Mouse (Mus musculus) mouse trophoblast stem cell (cell line): Measurements from ENCODE around the gene Itgb5.

ENCODE experiments used
- in situ Hi-C, 2 experiments: fragments of 300-500 bp; cut with MseI, MboI; formaldehyde crosslinking; loops; 2 replicates in 1 of 2; 3 replicates in 1 of 2; pipeline ENCODE4 v1.15.1; 2025

Itgb5 gene

DNA sequence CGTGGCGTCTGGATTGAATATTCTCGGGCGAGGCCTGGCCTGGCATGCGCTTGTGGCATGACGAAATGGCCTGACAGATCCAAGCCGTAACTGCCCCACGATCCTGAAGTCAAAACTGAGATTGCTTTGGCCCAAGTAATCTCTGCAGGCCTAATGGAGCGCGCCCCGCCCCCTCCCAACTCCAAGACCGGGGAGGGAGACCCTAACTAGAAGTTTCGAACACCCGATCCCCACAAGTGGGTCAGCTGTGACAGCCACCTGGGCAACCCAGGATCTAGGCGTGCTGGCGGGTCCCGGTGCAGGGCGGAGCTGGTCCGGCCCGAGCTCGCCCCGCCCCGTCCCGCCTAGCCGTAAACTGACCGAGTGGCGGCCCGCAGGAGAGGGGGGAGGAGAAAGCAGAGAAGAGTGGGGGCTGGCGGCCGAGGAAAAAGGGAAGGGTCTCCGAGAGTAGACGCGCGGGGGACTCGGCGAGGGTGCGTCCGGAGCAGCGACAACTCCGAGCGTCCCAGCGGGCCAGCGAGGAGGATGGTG, at the start of gene Itgb5:
TSS of gene Itgb5 (plus strand) at position 365 of the 531 bp plus-strand sequence.
- in situ Hi-C loops = loop anchor here in 1 of 2 experiments (10.0 kb wide), 2 partner anchors 125 to 265 kb away; no protein-coding TSS in a partner anchor

DNA sequence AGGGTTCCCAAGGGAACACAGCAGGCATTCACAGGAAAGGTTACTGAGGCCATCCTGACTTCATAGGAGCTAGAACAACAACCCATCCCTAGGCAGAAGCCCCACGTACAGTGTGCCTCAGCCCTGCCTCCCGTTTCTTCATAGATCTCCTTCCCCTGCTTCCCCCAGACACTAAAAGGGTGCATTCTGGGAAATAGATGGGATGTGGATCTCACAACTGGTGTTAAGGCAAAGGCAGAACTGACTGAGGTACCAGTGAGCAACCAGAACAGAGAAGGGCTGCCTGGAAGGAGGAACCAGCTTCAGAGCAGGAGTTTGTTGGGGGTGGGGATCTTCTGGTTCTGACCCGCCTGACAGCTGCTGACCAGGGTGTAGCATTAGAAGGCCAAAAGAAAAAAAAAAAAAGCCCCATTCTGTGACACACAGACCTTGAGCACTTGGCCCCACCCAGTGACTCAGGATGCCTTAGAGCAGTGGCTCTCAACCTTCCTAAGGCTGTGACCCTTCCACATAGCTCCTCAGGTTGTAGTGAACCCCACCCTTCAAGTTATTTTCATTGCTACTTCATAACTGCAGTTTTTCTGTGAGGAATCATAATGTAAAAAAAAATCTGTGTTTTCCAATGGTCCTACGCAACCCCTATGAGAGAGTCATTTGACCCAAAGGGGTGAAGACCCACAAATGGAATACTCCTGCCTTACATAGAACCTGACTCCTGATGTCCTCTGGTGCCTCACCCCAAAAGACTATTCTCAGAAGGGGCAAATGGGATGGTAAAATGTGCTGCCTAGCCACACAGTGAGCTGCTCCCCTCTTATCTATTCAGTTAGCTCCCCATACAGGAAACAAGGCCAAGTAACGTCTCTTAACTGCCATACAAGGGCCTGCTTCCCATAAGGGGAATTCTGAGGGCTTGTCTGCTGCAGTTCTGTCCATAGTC, 47.4 kb upstream of the Itgb5 start:
- in situ Hi-C loops = no loop called here

DNA sequence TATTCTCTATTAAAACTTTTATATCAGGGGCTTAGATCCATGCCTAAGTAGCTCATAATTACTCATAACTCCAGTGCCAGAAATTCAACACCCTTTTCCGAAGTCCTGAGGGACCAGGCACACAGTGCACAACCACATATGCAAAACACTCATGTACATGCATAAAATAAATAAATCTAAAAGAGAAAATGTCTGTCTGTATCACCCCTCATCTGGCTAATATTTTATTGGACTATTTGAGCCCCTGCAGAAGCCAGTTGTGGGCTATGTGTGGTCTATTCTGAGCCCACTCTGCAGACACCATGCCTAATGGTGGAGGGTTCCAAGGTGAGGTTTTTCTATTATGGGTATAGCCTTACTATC, 46.8 kb upstream of the Itgb5 start:
- in situ Hi-C loops = no loop called here

DNA sequence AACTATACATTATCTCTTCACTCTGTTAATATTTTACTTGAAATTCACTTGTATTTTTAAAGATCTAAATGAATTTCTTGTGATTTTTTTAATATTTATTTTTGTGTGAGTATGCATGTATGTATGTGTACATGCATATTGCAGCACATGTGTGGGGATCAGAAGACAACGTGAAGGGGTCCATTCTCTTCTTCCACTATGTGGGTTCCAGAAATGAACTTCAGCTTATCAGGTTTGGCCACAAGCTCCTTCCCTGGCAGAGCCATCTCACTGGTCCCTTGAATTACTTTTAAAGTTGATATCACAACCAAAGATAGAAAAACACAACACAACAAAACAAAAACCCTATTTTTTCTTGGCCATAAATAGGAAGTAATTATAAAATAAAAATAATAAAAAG, 44.9 kb upstream of the Itgb5 start:
- in situ Hi-C loops = no loop called here

DNA sequence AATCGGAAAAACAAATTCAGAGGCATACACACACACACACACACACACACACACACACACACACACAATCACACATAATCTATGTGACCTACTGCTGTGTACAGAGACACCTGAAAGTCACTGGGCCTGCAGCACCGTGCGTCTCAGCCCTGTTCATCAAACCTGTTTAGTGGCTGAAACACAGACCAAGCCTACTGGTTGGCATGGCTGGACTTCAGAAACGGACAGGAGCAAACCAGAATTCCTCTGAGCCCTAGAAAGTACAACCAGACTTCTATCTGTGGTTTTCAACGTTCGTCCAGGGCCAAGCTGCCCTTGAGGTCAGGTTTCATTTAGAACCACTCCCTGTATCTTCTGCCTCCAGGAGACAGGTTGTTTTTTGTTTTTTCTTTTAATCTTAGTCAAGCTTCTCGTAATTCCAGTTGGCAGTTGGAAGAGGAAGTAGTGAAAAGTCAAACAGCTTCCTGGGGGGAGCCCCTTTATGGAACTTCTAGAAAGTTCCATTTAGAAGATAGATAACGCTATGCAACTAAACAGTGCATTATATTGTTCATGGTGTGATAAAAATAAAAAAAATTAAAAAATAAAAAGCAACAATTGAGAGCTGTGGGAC, 44.3 kb upstream of the Itgb5 start:
- in situ Hi-C loops = no loop called here

DNA sequence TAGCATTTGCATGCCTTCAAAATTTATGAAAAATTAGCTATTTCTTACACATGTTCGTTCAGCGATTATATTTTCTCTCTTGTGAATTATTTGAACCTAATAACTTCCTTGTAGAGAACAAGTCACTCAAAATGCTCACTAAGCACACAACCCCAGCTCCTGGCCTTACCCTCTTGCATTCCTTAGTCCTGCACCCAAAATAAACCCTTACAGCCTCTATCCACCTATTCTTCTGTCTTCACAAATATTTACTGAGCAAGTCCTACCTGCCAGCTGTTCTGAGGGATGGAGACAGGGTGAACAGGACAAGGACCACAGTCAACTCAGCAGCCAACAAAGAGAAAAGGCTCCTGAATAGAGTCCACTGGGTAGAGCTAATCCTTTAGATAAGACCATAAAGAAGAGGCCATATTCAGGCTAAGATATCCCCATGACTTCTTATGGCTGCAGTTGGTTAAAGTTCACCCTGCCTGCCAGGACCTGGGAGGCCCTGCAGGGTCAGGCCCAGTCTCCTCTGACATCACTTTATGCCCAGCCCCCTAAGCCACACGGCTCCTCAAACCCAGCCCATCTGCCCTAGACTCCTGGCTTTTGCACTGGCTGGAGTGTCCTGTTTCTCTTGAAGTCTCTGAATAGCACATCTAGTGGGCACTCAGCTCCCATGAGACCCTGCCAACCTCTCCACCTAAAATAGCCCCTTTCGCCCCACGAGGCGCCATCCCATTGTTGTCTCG, 42.6 kb upstream of the Itgb5 start:
- in situ Hi-C loops = no loop called here

DNA sequence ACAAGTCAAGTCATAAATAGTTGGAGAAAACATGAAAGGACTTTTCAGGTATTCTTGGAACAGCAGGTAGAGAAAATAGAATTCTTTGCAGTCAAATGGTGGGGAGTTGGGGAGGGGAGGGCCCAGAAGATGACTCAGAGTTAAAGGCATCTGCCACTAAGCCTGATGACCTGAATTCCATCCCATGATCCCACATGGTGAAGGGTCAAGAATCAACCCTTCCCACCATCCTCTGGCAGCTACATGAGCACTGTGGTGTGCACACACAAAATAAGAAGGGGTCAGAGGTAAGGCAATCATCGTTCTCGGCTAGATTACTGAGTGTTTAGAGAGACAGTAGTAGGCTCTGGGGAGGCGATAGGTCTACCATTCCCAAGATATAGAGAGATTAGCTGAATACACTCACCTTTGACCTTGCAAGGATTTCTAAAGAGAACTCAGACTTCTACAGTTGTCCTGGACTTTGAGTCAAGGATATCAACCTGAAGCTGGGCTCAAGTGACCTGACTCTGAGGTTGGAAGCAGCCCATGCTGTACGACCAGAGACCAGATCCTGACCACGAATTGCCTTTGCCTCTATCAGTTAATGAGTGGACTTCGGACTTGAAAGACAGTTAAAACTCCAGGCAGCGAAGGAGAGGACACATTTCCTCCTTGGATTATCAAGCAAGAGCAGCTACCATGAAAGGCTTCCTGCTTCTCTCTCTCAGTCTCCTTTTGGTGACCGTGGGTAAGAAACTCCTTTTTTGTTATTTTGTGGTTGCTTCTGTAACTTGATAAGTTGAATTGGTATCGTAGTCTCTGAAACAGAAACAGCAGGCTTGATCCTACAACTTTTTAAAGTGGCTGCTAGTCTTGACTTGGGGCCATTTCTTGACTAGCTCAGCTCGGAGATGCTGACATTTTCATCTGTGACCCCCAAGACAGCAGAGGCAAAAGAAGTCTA, 35.3 kb upstream of the Itgb5 start, which contains the start of gene Muc13:
TSS of gene Muc13 (plus strand) at position 192 of the 946 bp plus-strand sequence.
- in situ Hi-C loops = no loop called here

DNA sequence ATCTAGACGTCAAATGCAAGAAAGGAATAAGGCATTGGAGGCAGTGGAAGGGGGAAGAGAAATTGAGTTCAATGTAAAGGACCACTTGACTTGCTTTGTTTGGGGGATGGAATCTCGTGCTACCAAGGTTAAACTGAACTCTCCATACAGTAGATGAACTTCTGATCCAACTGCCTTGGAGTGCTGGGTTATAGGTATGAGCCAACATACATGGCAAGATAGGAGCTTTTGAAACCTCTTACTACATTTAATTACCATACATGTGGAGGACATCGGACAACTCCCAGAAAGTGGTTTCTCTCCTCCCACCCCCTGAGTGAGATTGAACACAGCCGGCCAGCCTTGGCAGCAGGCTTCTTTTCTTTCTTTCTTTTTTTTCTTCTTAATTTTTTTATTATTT, 34.4 kb upstream of the Itgb5 start:
- in situ Hi-C loops = no loop called here

DNA sequence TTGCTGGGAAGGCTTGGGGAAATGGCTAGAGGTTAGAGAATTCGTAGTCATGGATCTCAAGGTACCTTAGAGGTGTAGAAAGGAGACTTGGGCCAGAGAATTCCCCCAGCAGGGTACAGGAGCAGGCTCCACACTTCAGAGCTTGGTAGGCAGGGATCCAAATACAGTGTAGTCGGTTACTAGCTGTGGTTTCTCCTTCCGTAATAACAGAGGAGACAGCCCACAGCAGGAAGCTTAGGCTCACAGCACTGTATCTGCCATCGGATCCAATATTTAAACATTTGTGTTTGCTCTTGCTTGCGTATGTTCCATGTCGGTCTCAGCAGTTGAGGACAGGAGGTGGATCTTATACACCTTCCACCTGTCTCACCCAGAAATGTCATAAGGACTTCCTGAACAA, 33.6 kb upstream of the Itgb5 start:
- in situ Hi-C loops = no loop called here

DNA sequence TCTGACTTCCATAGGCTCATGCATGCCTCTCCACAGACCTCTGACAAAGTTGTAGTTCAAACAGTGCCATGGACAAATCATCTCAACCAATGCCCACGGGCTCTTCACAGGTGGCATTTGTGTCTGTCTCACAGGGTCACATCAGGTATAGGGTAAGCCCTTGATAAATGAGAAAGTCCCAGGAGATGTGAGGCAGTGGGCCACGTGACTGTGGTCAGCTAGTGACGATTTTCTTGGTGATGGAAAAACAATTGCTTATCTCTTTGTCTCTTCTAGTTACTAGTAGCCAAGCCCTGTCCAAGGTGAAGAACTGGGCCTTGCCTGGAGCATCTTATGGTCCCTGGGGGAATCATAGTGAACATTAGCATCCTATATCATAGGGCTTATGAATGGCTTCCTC, 32.7 kb upstream of the Itgb5 start:
- in situ Hi-C loops = no loop called here

DNA sequence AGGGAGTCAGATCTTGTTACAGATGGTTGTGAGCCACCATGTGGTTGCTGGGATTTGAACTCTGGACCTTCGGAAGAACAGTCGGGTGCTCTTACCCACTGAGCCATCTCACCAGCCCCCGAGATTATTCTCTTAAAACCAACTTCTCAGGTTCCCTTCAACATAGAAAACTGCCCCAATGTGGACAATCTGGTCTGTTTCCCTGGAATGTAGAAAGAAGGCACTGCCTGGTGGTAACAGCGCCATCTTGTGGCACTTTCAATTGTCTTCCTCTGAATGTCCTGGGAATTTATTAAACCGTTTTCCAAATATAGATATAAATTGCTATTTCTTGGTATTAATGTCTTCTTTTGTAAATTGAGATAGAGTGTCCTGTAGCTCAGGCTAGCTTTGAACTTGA, 31.6 kb upstream of the Itgb5 start:
- in situ Hi-C loops = no loop called here

DNA sequence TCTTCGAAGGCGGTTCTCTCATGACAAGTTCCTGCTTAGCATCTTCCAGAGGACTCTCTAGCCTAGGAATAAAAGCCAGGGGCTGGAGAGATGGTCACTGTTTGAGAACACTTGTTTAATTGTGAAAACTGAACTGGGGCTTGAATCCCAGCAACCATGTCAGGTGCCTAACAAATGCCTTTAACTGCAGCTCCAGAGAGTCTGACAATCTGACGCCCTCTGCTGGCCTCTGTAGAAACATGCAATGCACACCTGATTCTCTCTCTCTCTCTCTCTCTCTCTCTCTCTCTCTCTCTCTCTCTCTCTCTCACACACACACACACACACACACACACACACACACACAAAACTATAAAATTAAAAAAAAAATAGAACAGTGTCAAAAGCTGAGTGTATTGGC, 19.5 kb upstream of the Itgb5 start:
- in situ Hi-C loops = loop anchor here in 1 of 2 experiments (25.0 kb wide), 1 partner anchor 302 kb away; no protein-coding TSS in a partner anchor

DNA sequence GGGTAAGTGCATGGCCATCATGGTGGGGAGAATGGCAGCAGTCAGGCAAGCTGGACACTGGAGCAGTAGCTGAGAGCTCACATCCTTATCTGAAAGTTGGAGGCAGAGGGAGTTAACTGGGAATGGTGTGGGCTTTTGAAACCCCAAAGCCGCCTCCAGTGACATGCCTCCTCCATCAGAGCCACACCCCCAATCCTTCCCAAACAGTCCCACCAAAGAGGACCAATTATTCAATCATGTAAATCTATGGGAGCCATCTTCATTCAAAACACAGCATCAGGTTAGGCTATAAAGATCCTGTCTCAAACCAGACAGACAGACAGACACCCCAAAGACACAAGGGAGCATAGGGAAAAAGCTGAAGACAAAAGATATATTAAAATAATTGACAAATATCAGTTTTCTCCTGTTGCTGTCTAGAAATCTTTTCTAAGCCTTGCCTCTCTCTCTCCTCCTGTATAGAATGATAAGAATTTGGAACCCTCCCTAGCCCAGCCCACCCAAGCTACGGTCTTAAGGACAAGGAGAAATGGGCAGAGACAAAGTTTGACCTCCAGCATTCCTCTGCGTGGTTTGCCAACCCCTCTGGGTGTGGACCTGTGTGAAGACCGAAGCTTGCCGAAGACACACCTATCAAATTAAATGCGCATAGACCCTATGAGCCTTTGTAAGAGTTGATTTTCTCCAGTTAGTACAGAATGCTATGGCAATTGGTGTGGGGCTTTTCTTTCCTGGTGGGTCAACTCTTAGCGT, 10.9 kb upstream of the Itgb5 start:
- in situ Hi-C loops = loop anchor here in 1 of 2 experiments (25.0 kb wide), 1 partner anchor 294 kb away; no protein-coding TSS in a partner anchor

DNA sequence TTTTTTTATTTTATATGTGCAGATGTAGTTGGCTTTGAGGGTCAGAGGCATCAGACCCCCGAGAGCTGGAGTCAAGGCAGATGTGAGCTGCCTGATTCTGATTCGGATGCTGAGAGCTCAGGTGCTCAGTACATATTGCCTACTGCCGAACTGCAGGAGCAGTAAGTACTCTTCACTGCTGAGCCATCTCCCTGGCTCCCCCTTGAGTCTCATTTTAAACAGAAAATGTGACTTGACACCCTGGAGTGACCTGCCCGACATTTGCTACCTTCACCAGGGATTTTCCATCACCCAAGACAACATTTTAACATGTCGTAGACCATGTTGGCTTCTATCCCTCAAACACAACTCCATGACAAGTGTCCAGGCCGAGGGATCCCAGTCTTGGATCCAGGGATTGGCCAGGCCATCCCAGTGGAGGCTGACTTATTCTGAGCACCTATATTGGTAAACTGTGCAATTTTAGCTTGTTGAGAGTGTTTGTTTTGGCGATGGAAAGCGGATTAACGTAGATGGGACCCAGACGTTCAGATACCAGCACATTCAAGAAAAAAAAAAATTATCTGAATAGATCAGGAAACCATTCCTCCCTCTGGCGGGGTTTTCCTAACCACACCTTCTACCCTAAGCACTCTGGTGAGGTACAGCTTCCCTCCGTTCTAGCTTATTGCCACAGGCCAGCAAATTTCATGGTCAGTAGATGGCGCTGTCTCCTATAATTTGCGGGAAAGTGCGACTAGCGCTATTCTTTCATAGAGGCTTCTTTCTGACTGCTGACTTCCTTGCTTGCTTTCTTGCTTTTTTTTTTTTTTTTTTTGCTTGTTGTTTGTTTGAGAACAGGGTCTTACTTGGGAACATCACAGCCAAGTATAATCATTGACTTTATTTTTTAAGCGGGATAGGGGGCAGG, 8.9 kb upstream of the Itgb5 start:
- in situ Hi-C loops = loop anchor here (5.0 to 25.0 kb wide), 4 partner anchors 132 to 292 kb away; no protein-coding TSS in a partner anchor

DNA sequence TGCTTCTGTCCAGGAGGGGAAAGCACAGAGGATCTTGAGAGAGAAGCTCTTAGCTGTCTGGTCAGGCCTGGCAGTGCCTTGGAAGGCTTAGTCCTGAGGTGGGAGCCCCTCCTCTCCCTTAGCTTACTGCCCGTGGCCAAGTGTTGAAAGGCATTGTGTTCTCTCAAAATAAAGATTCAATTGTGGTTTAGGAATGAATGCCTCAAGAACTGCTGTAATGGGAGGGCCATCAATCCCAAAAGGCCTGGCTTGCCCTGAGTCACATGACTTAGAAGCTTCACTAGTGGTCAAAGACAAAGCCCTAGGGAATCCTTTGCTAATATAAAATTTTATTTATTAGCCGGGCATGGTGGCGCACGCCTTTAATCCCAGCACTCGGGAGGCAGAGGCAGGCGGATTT, 4.9 kb upstream of the Itgb5 start:
- in situ Hi-C loops = loop anchor here (5.0 to 25.0 kb wide), 4 partner anchors 128 to 288 kb away; no protein-coding TSS in a partner anchor

DNA sequence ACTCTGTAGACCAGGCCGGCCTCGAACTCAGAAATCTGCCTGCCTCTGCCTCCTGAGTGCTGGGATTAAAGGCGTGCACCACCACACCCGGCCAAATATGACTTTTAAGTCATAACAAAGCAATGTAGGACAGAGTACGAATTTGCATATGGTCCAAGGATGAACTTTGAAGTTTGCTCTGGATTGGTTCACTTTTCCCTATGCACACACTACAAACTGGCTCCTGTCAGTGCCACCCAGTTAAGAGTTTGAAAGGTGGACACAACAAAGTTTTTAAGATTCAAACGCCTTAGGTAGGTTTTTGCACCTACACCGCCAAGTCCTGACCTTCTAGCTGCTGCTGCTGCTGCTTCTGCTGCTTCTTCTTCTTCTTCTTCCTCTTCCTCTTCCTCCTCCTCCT, 969 bp upstream of the Itgb5 start:
- in situ Hi-C loops = loop anchor here in 1 of 2 experiments (10.0 kb wide), 2 partner anchors 126 to 266 kb away; no protein-coding TSS in a partner anchor

DNA sequence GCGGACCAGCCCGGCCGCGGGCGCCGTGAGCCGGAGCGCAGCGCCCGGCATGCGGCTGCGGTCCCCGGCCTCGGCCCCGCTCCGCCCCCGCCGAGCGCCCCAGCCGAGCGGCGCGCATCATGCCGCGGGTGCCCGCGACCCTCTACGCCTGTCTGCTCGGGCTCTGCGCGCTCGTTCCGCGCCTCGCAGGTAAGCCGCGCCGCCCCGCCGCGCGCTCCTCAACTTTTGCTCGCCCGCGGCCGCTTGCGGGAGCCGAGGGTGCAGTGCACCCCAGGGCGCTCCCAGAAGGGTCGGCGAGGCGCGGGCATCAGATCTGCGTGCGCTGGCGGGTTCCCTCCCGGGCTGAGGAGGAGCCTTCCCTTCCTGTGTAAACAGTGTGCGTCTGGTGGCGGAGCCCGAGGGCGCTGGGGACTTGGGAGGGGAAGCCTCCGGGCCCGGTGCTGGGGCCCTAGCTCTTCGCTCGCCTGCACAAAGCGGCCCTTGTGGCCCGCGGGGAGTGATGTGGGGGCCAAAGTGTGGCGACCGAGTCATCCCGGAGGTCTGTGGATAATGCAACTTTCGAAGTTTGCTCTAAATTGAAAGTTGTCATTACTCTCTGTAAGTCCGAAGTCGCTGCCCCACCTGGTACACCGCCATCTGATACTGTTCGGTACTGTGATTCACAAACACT, 512 bp downstream of the Itgb5 start:
- in situ Hi-C loops = loop anchor here in 1 of 2 experiments (10.0 kb wide), 2 partner anchors 125 to 265 kb away; no protein-coding TSS in a partner anchor

DNA sequence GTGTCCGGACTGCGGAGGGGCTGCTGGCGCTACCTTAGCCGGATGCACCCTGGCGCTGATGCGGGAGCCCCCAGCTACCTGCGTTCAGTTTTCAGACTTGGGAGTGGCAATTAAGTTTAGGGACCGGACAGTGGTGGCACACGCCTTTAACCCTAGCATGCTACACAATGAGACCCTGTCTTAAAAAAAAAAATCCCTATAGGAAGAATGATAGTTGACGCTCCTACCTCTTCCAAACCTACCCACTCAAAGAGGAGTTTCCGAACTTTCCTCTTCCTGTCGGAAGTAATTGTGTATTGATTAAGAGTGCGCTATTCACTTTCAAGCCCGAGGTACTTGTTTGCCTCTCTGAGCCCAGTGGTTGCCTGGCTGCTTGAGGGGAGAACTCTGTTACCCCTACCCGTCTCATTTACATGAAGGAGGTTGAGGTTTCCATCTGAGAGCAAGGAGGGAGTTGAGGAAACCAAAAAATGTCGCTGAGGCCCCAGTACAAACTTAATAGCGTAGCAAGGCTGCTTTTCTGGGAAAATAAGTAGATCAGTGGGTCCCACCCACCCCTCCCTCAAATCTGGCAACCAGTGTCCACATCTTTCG, 1.1 kb downstream of the Itgb5 start:
- in situ Hi-C loops = no loop called here
